Comparison of ENCODE assay signal across 8 mouse cellular contexts in the genomic region with DNA sequence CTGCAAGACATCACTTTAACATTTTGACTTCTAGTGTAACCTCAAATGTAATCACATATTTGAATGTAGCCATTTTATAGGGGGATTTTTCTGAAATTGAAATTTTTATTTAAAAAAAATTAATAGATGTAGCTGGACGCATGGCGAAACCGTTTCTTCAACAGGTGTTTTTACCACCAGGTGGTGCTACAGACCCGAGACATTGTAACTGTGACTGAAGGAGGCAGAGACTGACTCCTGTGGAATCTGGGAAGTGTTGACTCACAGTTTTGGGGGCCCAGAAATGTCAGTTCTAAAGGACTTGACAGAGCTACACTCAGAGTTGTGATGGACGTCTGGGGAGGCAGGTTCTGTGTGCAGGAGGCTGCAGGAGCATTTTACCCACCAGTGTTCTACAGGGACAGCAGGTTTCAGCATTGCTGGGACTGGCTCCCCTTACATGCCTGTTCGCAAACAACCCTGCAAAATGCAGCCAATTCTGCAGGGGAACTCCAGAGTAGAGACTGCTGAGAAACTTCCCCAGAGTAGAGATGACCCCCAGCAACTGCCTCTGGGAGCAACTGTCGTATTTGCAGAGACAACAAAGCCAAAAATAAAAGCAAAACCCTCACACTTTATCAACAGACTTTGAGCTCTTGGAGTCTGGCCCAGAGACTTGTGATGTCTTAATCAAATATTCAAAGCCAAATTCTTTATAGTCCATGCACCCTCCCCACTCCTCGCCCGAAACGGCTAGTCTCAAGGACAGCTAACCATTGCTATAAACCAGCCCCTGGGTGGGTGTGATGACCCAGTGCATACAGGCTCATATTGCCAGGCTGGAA. TPM values are rescaled to one million over a fixed set of nuclear protein-coding genes. Genes with fewer than 3 reads are reported as not detected.
DNase-seq lines count a peak whose midpoint lies in the region; ATAC-seq and TF ChIP-seq lines count a peak whose summit lies in the region.

No protein-coding gene starts in this region.

- TF ChIP-seq CTCF in forebrain, postnatal 0 days (IDR thresholded peaks at IDR 0.05; ENCODE audit: low read depth) = peak; percentile 78

- ATAC-seq in forebrain, postnatal 0 days = peak; percentile 58
- ATAC-seq in hindbrain, embryonic 11.5 days (ENCODE audit: low FRiP score) = no peak
- peak; percentile 87 for ATAC-seq in lung, embryonic 16.5 days (ENCODE audit: low read depth)

- 32% methylated on average over 10 of the region's 10 CpGs for WGBS in forebrain, postnatal 0 days
- WGBS in hindbrain, embryonic 11.5 days = 38% methylated on average over 10 of the region's 10 CpGs
- 16% methylated on average over 10 of the region's 10 CpGs for WGBS in lung, embryonic 16.5 days

- no peak overlapping the region for H3K4me2 ChIP-seq in forebrain, postnatal 0 days (ENCODE audit: low read depth)
- H3K4me2 ChIP-seq in hindbrain, embryonic 11.5 days (replicated peaks; ENCODE audit: low read depth, low read length) = no peak overlapping the region
- peak overlapping the region; percentile 32 for H3K4me2 ChIP-seq in lung, embryonic 16.5 days (ENCODE audit: low read depth, low read length)

- no peaks in the 10 kb centered on the region for H3K9me3 ChIP-seq in forebrain, postnatal 0 days (ENCODE audit: low read length)
- no peaks in the 10 kb centered on the region for H3K9me3 ChIP-seq in hindbrain, embryonic 11.5 days (ENCODE audit: control insufficient read depth, low read length)
- no peaks in the 10 kb centered on the region for H3K9me3 ChIP-seq in lung, embryonic 16.5 days (ENCODE audit: control insufficient read depth, low read length)

- no peaks in the 10 kb centered on the region for H3K4me1 ChIP-seq in forebrain, postnatal 0 days (ENCODE audit: insufficient read depth)
- H3K4me1 ChIP-seq in hindbrain, embryonic 11.5 days (replicated peaks; ENCODE audit: control insufficient read depth, insufficient read depth, low read length) = no peaks in the 10 kb centered on the region
- H3K4me1 ChIP-seq in lung, embryonic 16.5 days (replicated peaks; ENCODE audit: control insufficient read depth, insufficient read depth, low read length) = peaks cover 24% of the 10 kb centered on the region

- H3K9ac ChIP-seq in forebrain, postnatal 0 days = no peak overlapping the region
- no peak overlapping the region for H3K9ac ChIP-seq in hindbrain, embryonic 11.5 days (ENCODE audit: low read depth, low read length)
- peak overlapping the region; percentile 24; the same call in 1 of the 2 replicates for H3K9ac ChIP-seq in lung, embryonic 16.5 days (ENCODE audit: low read length)

- no peaks in the 10 kb centered on the region for H3K36me3 ChIP-seq in forebrain, postnatal 0 days (ENCODE audit: insufficient read depth)
- H3K36me3 ChIP-seq in hindbrain, embryonic 11.5 days (ENCODE audit: control insufficient read depth, insufficient read depth, low read length) = no peaks in the 10 kb centered on the region
- H3K36me3 ChIP-seq in lung, embryonic 16.5 days (ENCODE audit: control insufficient read depth, insufficient read depth, low read length) = no peaks in the 10 kb centered on the region

- no peak overlapping the region for H3K4me3 ChIP-seq in forebrain, postnatal 0 days (ENCODE audit: low read depth, low read length)
- H3K4me3 ChIP-seq in hindbrain, embryonic 11.5 days (ENCODE audit: low read depth, low read length) = no peak overlapping the region
- no peak overlapping the region for H3K4me3 ChIP-seq in lung, embryonic 16.5 days (ENCODE audit: low read length)

- no peaks in the 10 kb centered on the region for H3K27me3 ChIP-seq in forebrain, postnatal 0 days (ENCODE audit: insufficient read depth, low read length)
- no peaks in the 10 kb centered on the region for H3K27me3 ChIP-seq in hindbrain, embryonic 11.5 days (ENCODE audit: control insufficient read depth, insufficient read depth, low read length)
- no peaks in the 10 kb centered on the region for H3K27me3 ChIP-seq in lung, embryonic 16.5 days (ENCODE audit: control insufficient read depth, insufficient read depth, low read depth, low read length)

- peak; percentile 81 for DNase-seq in MN1 (ENCODE audit: low spot score)
- peak; percentile 14 for DNase-seq in cerebellum, adult 11-12 months
- DNase-seq in forebrain, postnatal 0 days = peak; percentile 76
- DNase-seq in hindbrain, embryonic 11.5 days (ENCODE audit: low spot score) = peak; percentile 77
- DNase-seq in layer of hippocampus, adult 9-10 months (ENCODE audit: low spot score) = peak; percentile 41
- DNase-seq in right cerebral cortex, postnatal 14 days = peak; percentile 67
- DNase-seq in urinary bladder, postnatal 36 days (ENCODE audit: low spot score in 2 of 2) = peak; percentile 56 to 66

- no peak overlapping the region for H3K27ac ChIP-seq in forebrain, postnatal 0 days (ENCODE audit: low read depth, low read length)
- no peak overlapping the region for H3K27ac ChIP-seq in hindbrain, embryonic 11.5 days (ENCODE audit: low read depth, low read length)
- peak overlapping the region; percentile 83; the same call in 1 of the 2 replicates for H3K27ac ChIP-seq in lung, embryonic 16.5 days (ENCODE audit: low read length)

RNA-seq across cellular contexts. Expression of gene Spz1, which starts 4.5 kb away (rescaled TPM):
- not detected in 2 replicates for total RNA-seq in forebrain, postnatal 0 days (2014; rRNA removed)
- polyA plus RNA-seq in forebrain, postnatal 0 days (2015; fragmentation: Nextera tagmentation; extraction: Ambion mirVana) = not detected in 2 replicates
- polyA plus RNA-seq in hindbrain, embryonic 11.5 days (2014; fragmentation: Nextera tagmentation; extraction: Ambion mirVana) = not detected in 2 replicates
- polyA plus RNA-seq in lung, embryonic 16.5 days (2015; fragmentation: Nextera tagmentation; extraction: Ambion mirVana) = not detected in 2 replicates

RNA-seq across cellular contexts. Expression of gene Serinc5, which starts 30.5 kb away (rescaled TPM):
- total RNA-seq in forebrain, postnatal 0 days (2014; rRNA removed) = 31.1 and 41.7 TPM in 2 replicates
- polyA plus RNA-seq in forebrain, postnatal 0 days (2015; fragmentation: Nextera tagmentation; extraction: Ambion mirVana) = 9.0 and 11.5 TPM in 2 replicates
- 10.4 and 13.8 TPM in 2 replicates for polyA plus RNA-seq in hindbrain, embryonic 11.5 days (2014; fragmentation: Nextera tagmentation; extraction: Ambion mirVana)
- 33.2 and 34.2 TPM in 2 replicates for polyA plus RNA-seq in lung, embryonic 16.5 days (2015; fragmentation: Nextera tagmentation; extraction: Ambion mirVana)

RNA-seq across cellular contexts. Expression of gene Zfyve16, which starts 49.8 kb away (rescaled TPM):
- total RNA-seq in forebrain, postnatal 0 days (2014; rRNA removed) = 19.1 and 23.2 TPM in 2 replicates
- polyA plus RNA-seq in forebrain, postnatal 0 days (2015; fragmentation: Nextera tagmentation; extraction: Ambion mirVana) = 2.5 and 4.0 TPM in 2 replicates
- polyA plus RNA-seq in hindbrain, embryonic 11.5 days (2014; fragmentation: Nextera tagmentation; extraction: Ambion mirVana) = 10.6 and 15.5 TPM in 2 replicates
- 10.5 and 11.5 TPM in 2 replicates for polyA plus RNA-seq in lung, embryonic 16.5 days (2015; fragmentation: Nextera tagmentation; extraction: Ambion mirVana)

Comparison
In these comparisons a context has a peak if more than half of its experiments do, and no peak if none do; other contexts are left out.
1. DNase-seq: peak in every context shown above with its lines; median percentile 81 in MN1; 77 in hindbrain, embryonic 11.5 days; 76 in forebrain, postnatal 0 days; 67 in right cerebral cortex, postnatal 14 days; 61 in urinary bladder, postnatal 36 days; 41 in layer of hippocampus, adult 9-10 months; 14 in cerebellum, adult 11-12 months.